Mouse (Mus musculus) T-helper 1 cell (primary cell): ENCODE results near the gene Scn3b.

Experiments
- in situ Hi-C: fragments of 300-600 bp; cut with MboI, MseI; formaldehyde crosslinking; loops from one replicate; pipeline ENCODE4 v1.15.1; 2025; ENCODE audit warnings: high pct_unique_total_duplicates

Gene Scn3b

GRCm38 (mm10) chr9:40336701-40337100 lies 67.7 kb downstream of the Scn3b start:
- in situ Hi-C loops, result no loop called here

- in situ Hi-C loops, result no loop called here
These were observed 68.3 kb downstream of the Scn3b start for GRCm38 (mm10) chr9:40337131-40337820.

GRCm38 (mm10) chr9:40339578-40339977 lies 70.6 kb downstream of the Scn3b start:
- in situ Hi-C loops, result no loop called here
